Mouse (Mus musculus) embryo, embryonic 10 days (tissue): Measurements from ENCODE around the gene Mrgpra6.

Source experiments
- DNase-seq: peaks from one replicate; pipeline ENCODE4 v3.0.0-alpha.2; 2015; ENCODE audit warnings: low spot score

The Mrgpra6 gene

GRCm38 (mm10) chr7:47204830-47205229 is at the start of gene Mrgpra6:
Mrgpra6 (minus strand) TSS chr7:47204920.
- no peak for DNase-seq

DNA sequence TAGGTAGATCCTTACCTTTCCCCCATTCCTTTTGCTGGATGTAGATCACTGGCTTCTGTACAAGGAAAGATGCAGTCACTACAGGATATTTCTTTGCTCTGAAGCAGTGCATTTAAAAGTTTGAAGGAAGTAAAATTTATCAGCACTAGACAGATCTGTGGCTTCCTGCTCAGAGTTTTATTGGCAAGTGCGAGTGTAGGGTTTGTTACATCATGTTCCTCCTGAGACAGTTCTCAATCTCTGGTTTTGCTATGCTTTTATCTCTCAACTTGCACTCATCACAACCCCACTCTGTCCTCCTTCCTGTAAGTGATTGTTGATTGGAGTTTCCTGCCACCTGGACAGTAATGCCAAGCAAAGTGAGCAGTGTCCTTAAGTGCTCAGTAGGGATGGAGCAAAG is 48.0 kb upstream of the Mrgpra6 start, which contains the start of gene Mrgpra9:
TSS of gene Mrgpra9 (minus strand) at position 79 of the 400 bp plus-strand sequence.
- DNase-seq = no peak

DNA sequence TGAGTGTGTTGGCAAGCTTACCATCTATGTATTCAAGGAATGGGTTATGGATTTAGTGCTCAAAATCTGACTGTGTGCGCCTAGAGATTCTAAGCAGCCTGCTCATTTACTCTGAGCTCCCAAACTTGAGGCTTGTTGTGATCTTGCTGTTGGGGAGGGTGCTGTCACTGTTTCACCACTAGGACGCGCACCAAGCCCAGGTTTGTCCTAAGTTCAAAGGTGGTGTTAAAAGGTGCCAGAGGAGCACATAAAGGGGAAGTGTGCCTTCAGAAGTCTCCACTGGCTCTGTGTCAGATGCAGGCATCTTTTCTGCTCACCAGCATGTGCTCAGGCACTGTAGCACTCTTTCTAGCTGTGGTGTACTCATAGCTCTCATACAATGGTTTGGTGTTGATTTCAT is 39.9 kb upstream of the Mrgpra6 start:
- no peak for DNase-seq

GRCm38 (mm10) chr7:47195271-47195670 is 9.4 kb downstream of the Mrgpra6 start:
- DNase-seq = no peak

GRCm38 (mm10) chr7:47170814-47171213 is 33.9 kb downstream of the Mrgpra6 start:
- DNase-seq = no peak

DNA sequence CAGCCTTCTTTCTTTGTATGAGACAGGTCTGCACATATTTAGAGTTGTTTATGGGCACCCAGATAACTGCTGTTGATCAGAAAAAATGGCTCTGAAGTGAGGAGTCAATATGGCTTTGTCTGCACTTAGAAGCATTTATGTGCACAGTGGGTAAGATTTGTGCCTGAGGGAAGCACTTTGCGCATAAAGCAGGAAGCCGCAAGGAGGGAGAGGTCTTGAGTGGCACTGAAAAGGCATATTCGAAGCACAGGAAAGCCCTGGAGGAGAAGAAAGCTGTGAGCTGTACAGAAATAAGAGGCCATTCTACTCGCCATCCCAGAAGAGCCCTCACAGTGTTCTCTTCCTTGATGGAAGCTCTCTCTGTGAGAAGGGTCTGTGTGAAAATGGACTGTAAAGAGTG is 39.7 kb downstream of the Mrgpra6 start:
- no peak for DNase-seq

DNA sequence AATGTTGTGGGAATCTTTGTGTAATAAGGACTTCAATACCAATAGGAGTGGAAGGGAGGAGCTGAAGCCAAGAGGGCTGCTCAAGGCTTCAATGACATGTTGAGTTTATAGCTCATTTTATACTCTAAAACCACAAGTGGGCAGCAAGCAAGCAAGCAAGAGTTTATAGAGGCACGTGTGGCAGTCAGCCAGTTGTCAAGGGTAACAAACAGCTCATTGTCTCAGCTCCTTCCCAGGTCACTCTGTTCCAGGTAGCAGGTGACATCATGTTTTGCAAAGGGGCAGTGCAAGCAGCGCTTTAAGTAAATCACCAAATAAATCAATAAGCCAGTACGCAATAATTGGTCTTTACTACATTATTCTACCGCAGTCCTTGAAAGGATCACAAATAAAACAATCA is 41.5 kb downstream of the Mrgpra6 start:
- DNase-seq = no peak

DNA sequence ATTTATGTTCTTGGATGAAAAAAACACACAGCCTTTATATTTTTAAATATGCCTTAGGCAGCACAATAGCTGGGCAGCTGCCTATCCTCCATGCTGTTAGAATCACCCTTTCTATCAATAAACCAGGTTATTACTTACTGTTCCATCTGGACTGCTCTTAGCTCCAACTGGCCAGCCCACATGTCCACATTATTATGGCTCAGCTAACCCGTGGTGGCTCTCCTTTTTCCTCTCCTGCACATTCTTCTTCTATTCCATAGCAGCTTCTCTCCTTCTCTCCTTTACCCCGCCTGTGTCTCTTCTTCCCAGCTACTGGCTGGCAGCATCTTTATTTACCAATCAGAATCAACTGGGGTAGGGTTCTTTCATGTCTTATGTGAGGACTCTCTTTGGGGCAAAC is 46.3 kb downstream of the Mrgpra6 start:
- DNase-seq = no peak

- DNase-seq = no peak
Observed at GRCm38 (mm10) chr7:47157743-47158142, 47.0 kb downstream of the Mrgpra6 start.

DNA sequence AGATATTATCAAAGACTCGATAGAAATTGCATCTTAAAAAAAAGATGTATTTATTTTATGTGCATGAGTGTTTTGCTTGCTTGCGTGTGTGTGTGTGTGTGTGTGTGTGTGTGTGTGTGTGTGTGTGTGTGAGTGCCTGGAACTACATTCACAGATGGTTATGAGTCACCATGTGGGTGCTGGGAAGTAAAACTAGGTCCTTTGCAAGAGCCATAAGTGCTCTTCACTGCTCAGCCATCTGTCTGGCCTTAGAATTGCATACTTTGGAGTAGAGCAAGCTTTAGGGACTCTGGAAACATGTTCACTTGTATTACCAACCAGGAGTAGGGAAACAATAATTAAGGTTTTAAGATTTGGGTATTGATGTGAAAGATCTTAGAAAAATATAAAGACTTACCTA is 48.9 kb downstream of the Mrgpra6 start:
- DNase-seq = no peak

DNA sequence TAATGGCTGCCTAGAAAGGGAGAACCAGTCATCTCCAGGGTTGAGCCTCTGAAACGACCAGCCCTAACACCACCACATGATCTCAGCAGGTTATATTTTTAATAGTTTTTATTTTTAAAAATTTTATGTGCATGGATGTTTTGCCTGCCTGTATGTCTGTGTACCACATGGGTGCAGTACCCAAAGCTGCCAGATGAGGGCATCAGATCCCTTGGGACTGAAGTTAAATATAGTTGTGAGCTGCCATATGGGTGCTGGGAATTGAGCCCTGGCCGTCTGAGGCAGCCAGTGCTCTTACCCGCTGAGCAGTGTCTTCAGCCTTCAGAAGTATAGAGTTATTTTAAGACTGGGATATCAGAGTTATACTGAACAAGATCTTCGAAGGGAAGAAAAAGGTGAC is 49.3 kb downstream of the Mrgpra6 start:
- DNase-seq = no peak

- DNase-seq = peak; percentile 76
Observed at GRCm38 (mm10) chr7:47150420-47151061, 54.2 kb downstream of the Mrgpra6 start.

DNA sequence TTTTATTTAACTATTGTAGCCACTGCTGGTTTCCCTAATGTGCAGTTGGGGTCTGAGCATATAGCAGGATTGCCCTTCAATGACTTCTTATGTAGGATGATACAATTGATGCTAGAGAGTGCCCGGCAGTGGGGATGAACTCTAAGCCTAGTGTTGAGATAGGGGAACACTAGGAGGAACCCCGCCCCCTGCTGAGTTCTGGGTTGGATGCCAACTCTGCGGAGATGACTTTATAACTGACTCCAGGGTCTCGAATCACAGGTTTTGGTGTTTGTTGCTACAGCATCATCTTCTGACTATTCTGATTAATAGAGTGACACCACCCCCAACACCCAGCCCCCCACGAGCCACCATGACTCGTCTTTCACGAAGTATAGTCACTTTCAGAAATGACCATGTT is 56.4 kb downstream of the Mrgpra6 start:
- DNase-seq = no peak

DNA sequence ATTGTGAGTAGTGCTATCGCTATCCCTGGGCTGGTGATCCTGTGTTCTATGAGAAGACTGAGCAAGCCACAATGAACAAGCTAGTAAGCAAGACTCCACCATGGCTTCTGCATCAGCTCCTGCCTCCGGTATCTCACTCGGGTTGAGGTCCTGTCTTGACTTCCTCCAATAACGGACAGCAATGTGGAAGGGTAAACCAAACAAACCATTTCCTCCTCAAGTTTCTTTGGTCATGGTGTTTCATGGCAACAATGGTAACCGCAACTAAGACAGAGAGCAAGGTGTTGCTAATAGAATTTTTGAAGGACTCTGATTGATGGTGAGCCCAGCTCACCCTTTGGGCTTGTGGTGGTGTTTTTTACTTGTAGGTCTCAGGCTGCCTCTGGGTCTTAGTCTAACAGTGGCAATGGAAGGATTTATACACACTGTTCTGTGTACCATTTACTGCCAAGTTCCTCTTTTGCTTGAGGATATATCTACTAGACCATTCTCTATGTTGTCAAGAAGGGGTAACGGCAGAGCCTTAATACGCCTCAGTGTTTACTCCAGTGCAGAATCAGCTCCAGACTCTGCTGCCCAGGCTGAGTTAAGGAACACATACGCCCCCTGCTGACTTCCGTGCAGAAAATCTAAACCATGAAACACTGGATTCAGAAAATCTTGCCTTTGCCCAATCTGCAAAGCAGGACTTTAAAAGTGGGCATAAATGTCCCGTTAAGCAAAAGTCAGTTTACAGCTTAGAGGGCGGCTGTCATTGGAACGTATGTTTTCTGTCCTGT is 58.5 kb downstream of the Mrgpra6 start:
- DNase-seq = peak; percentile 48

DNA sequence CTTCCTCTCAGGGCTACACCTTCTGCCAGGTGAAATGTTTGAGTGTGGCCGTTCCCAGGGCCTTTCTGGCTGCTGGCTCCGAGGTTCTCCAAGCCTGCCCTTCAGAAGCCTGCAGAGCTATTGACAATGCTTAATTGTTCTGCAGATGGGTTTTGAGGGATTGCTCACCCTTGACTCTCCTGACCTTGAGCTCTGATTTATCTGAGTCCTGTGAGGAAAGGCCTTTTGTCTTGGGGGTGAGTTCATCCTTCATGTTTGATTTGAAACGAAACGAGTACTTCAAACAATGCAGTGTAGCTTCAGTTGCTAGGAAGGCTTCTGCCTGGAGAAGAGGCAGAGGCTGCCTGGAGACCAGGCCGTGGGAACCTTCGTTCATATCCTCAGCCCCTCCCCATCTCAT is 60.4 kb downstream of the Mrgpra6 start:
- peak; percentile 7 for DNase-seq

DNA sequence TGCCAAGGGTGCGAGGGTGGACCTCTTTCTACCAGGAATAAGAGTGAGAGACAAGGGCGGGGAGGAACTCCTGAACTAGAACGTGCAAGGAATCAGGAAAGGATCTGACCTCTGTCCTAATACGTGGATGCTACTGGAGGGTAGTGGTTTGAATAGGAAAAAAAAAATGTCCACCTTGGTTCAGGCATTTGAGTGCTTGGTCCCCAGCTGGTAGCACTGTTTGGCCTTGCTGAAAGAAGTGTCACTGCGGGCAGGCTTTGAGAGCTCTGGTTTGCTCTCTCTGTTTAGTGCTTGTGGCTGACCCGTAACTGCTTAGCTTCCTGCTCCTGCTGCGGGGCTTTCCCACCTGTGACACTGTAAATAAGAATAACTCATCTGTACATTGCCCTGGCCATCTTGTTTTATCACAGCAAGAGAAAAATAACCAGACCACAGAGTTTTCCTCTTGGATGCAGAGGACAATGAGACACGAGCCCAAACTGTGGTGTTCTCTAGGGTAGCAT is 64.8 kb downstream of the Mrgpra6 start:
- DNase-seq = no peak
